Mouse (Mus musculus): ENCODE results near the gene Dyrk3. TPM values are rescaled to one million over a fixed set of nuclear protein-coding genes. Genes with fewer than 3 reads are reported as not detected.

Gene Dyrk3
- 3.5 and 4.6 TPM in 2 replicates for polyA plus RNA-seq (2014; fragmentation: Nextera tagmentation; extraction: Ambion mirVana)

DNA sequence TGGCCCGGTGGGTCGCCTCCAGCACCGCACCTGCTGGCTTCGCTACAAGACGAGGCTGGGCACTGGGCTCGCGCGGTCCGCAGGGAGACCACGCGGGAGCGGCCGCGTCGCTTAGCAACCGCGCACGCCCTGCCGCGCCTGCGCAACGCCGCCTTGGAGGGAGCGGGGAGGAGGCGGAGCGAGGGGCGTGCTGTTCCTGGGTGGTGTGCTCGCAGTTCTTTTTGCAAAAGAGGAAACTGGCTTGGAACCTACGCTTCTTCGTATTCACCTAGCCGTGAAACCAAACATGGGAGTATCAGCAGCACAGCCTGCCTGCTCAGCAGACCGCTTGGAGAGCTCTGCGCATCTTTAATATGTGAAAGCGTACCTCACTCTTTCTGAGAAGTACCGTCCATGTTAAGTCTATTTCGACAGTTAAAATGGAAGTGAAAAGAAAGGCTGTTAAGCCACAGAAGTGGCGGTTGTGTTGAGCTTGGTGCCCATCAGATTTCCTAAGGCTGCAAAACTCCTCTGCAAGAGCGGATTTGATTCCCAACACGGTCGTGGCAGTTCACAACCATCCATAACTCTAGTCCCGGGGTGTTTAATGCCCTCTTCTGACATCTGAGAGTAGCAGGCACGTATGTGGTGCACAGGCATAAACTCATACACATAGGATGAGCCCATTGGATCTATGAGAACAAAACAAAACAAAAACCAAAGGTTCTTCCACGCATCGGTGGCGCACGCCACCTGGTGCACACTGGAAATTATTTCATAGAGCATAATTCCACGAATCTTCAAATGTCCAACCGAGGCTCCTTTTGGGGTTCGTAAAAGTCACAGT is at the start of gene Dyrk3:
Gene Dyrk3 (minus strand): TSS at position 150 of the 826 bp plus-strand sequence.
- peak; percentile 96 for ATAC-seq (ENCODE audit: insufficient number of reproducible peaks, insufficient read depth, low FRiP score, low read depth)
- WGBS, result 3% methylated on average over 49 of the region's 49 CpGs
- peaks cover 5% of the 10 kb centered on the region; the same call in 1 of the 2 replicates for H3K4me1 ChIP-seq (ENCODE audit: control insufficient read depth, insufficient read depth, low read length)
- H3K27me3 ChIP-seq (ENCODE audit: control insufficient read depth, insufficient read depth, low read length), result no peaks in the 10 kb centered on the region
- peak within 1 kb of the TSS; percentile 85 for H3K27ac ChIP-seq (ENCODE audit: low read length)
- H3K4me2 ChIP-seq (replicated peaks; ENCODE audit: low read depth, low read length), result peak within 1 kb of the TSS; percentile 88
- peak within 1 kb of the TSS; percentile 60 for H3K9ac ChIP-seq (replicated peaks; ENCODE audit: low read depth, low read length)
- H3K36me3 ChIP-seq (ENCODE audit: control insufficient read depth, insufficient read depth, low read length), result no peaks in the 10 kb centered on the region
- no peaks in the 10 kb centered on the region for H3K9me3 ChIP-seq (ENCODE audit: control insufficient read depth, low read depth, low read length)
- H3K4me3 ChIP-seq (ENCODE audit: low read depth, low read length), result peak within 1 kb of the TSS; percentile 66

DNA sequence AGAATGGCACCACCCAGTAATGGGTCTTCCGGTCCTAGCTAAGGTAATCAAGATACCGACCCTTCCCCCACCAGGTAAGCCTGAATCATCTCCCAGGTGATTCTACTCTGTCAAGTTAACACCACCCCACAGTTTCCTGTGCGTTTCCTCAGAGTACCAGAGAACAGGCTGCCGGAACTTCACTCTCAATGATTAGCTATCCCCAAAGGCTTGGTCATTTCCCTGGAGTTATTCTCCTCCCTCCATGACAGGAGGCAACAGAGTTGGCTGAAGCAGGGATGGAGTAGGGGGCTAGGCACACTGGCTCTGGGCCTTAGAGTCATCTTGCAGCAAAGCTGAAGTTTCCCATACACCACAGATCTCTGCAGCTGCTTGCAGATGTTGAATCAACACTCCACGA is 49.7 kb upstream of the Dyrk3 start:
- H3K27ac ChIP-seq (ENCODE audit: low read length), result no peak overlapping the region
- no peak overlapping the region for H3K4me2 ChIP-seq (replicated peaks; ENCODE audit: low read depth, low read length)
- no peaks in the 10 kb centered on the region for H3K9me3 ChIP-seq (ENCODE audit: control insufficient read depth, low read depth, low read length)
- WGBS, result 77% methylated on average over 5 of the region's 5 CpGs
- ATAC-seq (ENCODE audit: insufficient number of reproducible peaks, insufficient read depth, low FRiP score, low read depth), result no peak
- H3K27me3 ChIP-seq (ENCODE audit: control insufficient read depth, insufficient read depth, low read length), result no peaks in the 10 kb centered on the region
- no peak overlapping the region for H3K9ac ChIP-seq (replicated peaks; ENCODE audit: low read depth, low read length)
- no peak overlapping the region for H3K4me3 ChIP-seq (ENCODE audit: low read depth, low read length)
- peaks cover 14% of the 10 kb centered on the region; the same call in 1 of the 2 replicates for H3K4me1 ChIP-seq (ENCODE audit: control insufficient read depth, insufficient read depth, low read length)
- H3K36me3 ChIP-seq (ENCODE audit: control insufficient read depth, insufficient read depth, low read length), result no peaks in the 10 kb centered on the region

DNA sequence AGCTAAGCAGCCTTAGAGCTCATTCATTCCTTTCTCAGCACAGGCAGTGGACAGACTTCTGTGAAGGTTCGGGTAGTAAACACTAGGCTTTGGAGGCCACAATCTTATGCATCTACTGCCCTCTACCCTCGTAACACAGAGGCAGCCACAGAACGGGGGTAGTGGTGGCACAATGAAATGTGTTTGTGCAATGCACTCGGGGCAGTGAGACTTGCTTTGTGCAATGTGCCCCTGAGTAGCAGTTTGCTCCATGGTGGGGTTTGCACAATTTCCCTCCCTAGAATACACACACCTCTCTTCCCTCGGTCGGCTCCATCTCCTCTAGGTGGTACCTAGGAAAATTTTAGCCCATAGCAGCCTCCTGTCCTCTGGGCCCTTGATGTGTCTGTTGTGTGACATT is 48.9 kb upstream of the Dyrk3 start:
- peaks cover 14% of the 10 kb centered on the region; the same call in 1 of the 2 replicates for H3K4me1 ChIP-seq (ENCODE audit: control insufficient read depth, insufficient read depth, low read length)
- no peak overlapping the region for H3K4me2 ChIP-seq (replicated peaks; ENCODE audit: low read depth, low read length)
- H3K9ac ChIP-seq (replicated peaks; ENCODE audit: low read depth, low read length), result no peak overlapping the region
- H3K27me3 ChIP-seq (ENCODE audit: control insufficient read depth, insufficient read depth, low read length), result no peaks in the 10 kb centered on the region
- no peaks in the 10 kb centered on the region for H3K36me3 ChIP-seq (ENCODE audit: control insufficient read depth, insufficient read depth, low read length)
- H3K4me3 ChIP-seq (ENCODE audit: low read depth, low read length), result no peak overlapping the region
- ATAC-seq (ENCODE audit: insufficient number of reproducible peaks, insufficient read depth, low FRiP score, low read depth), result no peak
- no peaks in the 10 kb centered on the region for H3K9me3 ChIP-seq (ENCODE audit: control insufficient read depth, low read depth, low read length)
- WGBS, result 70% methylated on average over 6 of the region's 6 CpGs
- H3K27ac ChIP-seq (ENCODE audit: low read length), result no peak overlapping the region

DNA sequence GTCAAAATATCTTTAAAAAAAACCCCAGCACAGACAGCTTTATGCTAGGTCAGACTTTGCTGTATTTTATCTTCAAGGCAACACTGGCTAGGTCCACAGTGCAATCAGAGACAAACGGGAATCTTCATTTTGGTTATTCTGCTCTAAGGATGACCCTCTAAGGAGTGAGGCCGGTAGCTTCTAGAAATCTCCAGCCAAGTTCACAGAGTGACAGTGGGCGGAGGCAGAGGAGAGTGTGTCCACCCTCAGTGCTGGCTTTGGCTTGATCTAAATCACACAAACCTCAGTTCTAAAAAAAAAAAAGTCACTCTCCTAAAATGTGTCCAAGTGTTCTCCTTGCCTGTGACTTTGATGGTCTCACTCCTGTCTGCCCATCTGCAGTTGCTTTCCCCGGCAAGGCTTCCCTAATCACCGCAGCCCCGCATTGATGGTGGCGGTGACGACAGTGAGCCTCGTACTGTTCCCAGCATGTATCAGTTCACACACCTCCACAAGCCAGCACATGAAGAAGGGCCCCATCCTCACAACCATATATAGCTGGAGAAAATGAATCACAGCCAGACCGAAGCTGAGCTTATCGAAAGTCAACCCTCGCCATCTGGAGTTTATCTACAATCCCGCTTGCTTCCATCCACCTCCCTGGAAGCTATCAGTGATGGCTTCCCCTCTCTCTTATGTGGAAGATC is 47.8 kb upstream of the Dyrk3 start:
- Histone ChIP-seq H3K9me3 (ENCODE audit: control insufficient read depth, low read depth, low read length) (no peaks in the 10 kb centered on the region), H3K27me3 (ENCODE audit: control insufficient read depth, insufficient read depth, low read length) (no peaks in the 10 kb centered on the region), H3K9ac (replicated peaks; ENCODE audit: low read depth, low read length) (no peak overlapping the region), H3K27ac (ENCODE audit: low read length) (no peak overlapping the region), H3K4me1 (ENCODE audit: control insufficient read depth, insufficient read depth, low read length) (peaks cover 14% of the 10 kb centered on the region; the same call in 1 of the 2 replicates), H3K4me2 (replicated peaks; ENCODE audit: low read depth, low read length) (no peak overlapping the region), H3K36me3 (ENCODE audit: control insufficient read depth, insufficient read depth, low read length) (no peaks in the 10 kb centered on the region), H3K4me3 (ENCODE audit: low read depth, low read length) (no peak overlapping the region)
- ATAC-seq (ENCODE audit: insufficient number of reproducible peaks, insufficient read depth, low FRiP score, low read depth), result no peak
- 74% methylated on average over 13 of the region's 13 CpGs for WGBS

DNA sequence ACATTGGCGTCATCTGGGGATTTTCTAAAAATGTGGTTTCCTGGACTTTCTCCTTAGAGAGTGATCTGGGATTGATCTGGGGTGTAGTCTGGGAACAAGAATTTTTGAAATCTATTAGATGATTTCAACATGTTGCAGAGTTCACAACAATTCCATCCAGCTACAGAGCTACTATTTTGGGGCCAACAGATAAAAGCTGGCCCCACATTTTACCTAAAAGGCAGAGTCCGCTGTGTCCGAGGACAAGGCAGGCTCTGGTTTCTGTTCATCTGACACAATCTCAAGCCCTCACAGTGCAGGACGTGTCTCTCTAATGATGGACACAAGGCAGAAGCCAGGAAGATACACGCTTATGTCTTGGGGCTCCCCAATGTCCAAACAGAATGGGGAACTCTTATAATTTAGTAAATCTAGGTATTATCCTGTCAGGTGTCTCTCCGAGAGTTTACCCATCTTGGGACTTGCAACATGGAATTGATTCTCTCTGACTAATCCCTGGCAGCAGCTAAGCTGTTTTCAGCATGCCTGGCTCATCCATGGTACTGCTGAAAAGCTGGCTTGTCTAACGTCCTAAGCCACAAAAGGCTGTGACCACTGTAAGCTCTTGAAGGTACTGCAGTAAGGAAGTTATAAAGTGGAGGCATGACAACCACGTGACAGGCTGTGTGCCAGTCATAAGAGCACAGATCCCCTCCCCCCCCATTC is 47.0 kb upstream of the Dyrk3 start:
- 75% methylated on average over 8 of the region's 8 CpGs for WGBS
- Histone ChIP-seq H3K4me3 (ENCODE audit: low read depth, low read length) (no peak overlapping the region), H3K9ac (replicated peaks; ENCODE audit: low read depth, low read length) (no peak overlapping the region), H3K36me3 (ENCODE audit: control insufficient read depth, insufficient read depth, low read length) (peaks cover 2% of the 10 kb centered on the region), H3K4me2 (replicated peaks; ENCODE audit: low read depth, low read length) (no peak overlapping the region), H3K27me3 (ENCODE audit: control insufficient read depth, insufficient read depth, low read length) (no peaks in the 10 kb centered on the region), H3K9me3 (ENCODE audit: control insufficient read depth, low read depth, low read length) (no peaks in the 10 kb centered on the region), H3K4me1 (ENCODE audit: control insufficient read depth, insufficient read depth, low read length) (peaks cover 14% of the 10 kb centered on the region; the same call in 1 of the 2 replicates), H3K27ac (ENCODE audit: low read length) (no peak overlapping the region; the same call in 1 of the 2 replicates)
- ATAC-seq (ENCODE audit: insufficient number of reproducible peaks, insufficient read depth, low FRiP score, low read depth), result no peak

DNA sequence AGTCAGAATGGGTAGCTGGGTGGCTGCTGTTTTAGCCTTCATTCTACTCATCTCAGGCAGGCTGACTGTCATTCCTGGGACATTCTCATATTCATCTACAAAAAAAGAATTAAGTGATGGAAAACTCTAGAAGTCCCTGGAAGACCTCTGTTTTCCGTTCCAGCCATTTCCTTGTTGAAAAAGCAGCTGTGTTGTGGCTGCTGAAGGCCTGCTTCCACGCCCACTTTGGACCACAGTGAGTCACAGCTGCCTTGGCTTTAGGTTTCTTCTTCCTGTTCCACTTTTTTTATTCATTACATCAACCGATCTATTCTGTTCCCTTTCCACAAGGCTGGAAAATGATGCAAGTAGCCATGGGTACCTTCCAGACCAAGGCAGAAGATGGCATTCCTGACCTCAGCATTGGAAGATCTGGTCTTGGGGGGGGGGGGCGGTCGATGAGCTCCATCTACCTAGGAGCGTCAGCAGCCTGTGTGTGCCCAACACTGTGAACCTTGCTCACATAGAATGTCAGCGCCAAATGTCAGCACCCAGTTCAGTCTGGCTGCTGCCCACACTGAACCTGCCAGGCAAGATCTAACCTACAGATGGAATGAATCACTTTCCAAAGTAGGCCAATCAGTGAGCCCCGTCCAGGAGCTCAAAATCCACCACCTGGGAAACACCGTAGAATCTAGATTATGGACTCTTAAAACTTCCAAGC is 46.3 kb upstream of the Dyrk3 start:
- Histone ChIP-seq H3K4me3 (ENCODE audit: low read depth, low read length) (no peak overlapping the region), H3K36me3 (ENCODE audit: control insufficient read depth, insufficient read depth, low read length) (peaks cover 5% of the 10 kb centered on the region), H3K27ac (ENCODE audit: low read length) (no peak overlapping the region; the same call in 1 of the 2 replicates), H3K9me3 (ENCODE audit: control insufficient read depth, low read depth, low read length) (no peaks in the 10 kb centered on the region), H3K9ac (replicated peaks; ENCODE audit: low read depth, low read length) (no peak overlapping the region), H3K27me3 (ENCODE audit: control insufficient read depth, insufficient read depth, low read length) (no peaks in the 10 kb centered on the region), H3K4me1 (ENCODE audit: control insufficient read depth, insufficient read depth, low read length) (peaks cover 14% of the 10 kb centered on the region; the same call in 1 of the 2 replicates), H3K4me2 (replicated peaks; ENCODE audit: low read depth, low read length) (no peak overlapping the region)
- no peak for ATAC-seq (ENCODE audit: insufficient number of reproducible peaks, insufficient read depth, low FRiP score, low read depth)
- WGBS, result 70% methylated on average over 9 of the region's 9 CpGs

DNA sequence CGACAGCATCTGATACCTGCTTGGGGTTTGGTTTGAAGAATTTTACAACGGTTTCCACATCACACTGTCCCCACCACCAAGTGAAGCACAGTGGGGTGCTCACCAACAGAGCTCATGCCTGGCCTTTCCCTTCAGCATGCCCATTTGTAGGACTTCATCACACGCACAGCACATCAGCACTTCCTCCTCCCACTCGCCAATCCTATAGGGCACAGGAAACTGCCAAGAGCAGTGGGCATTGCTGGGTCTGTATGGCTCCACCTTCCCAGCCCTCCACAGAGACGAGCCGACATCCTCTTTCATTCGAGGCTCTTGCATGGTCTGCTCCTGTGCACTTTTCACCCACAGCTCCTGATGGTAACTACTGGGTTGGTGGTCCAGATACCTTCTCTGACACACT is 45.1 kb upstream of the Dyrk3 start:
- Histone ChIP-seq H3K27me3 (ENCODE audit: control insufficient read depth, insufficient read depth, low read length) (no peaks in the 10 kb centered on the region), H3K9me3 (ENCODE audit: control insufficient read depth, low read depth, low read length) (no peaks in the 10 kb centered on the region), H3K4me2 (replicated peaks; ENCODE audit: low read depth, low read length) (no peak overlapping the region), H3K4me1 (ENCODE audit: control insufficient read depth, insufficient read depth, low read length) (peaks cover 14% of the 10 kb centered on the region; the same call in 1 of the 2 replicates), H3K36me3 (ENCODE audit: control insufficient read depth, insufficient read depth, low read length) (peaks cover 9% of the 10 kb centered on the region), H3K27ac (ENCODE audit: low read length) (no peak overlapping the region), H3K4me3 (ENCODE audit: low read depth, low read length) (no peak overlapping the region), H3K9ac (replicated peaks; ENCODE audit: low read depth, low read length) (no peak overlapping the region)
- ATAC-seq (ENCODE audit: insufficient number of reproducible peaks, insufficient read depth, low FRiP score, low read depth), result no peak
- 81% methylated on average over 7 of the region's 7 CpGs for WGBS
